8 mouse cellular contexts compared by ENCODE assay signal in the genomic region with DNA sequence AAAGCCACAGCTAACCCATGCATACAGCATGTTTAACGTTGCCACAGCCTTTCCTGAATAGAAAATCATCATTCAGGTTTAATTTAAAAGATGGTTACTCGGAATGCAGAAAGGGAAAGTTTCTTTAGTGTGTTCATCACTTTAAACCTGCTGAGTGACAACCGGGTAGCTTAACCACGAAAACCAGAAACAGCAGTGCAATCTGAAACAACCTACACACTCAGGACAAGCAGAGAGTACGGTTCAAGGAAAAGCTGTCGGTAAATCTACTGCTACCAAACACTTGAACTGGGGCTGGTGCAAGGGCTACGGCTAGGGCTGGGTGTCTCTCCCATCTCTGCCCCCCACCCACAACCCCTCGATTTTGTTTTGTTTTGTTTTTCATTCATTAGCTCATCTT. TPM values are rescaled to one million over a fixed set of nuclear protein-coding genes. Genes with fewer than 3 reads are reported as not detected.
DNase-seq lines count a peak whose midpoint lies in the region; ATAC-seq and TF ChIP-seq lines count a peak whose summit lies in the region.

No protein-coding gene starts in this region.

- H3K4me1 ChIP-seq in cerebellum, adult 2 months (ENCODE audit: control insufficient read depth, insufficient read depth, low read length): 0 out of 2 replicates have a peak, but pooled peaks cover 3% of the 10 kb centered on the region
- no peaks in the 10 kb centered on the region for H3K4me1 ChIP-seq in limb, embryonic 14.5 days (ENCODE audit: control insufficient read depth, insufficient read depth, low read length)
- H3K4me1 ChIP-seq in stomach, postnatal 0 days (replicated peaks; ENCODE audit: control insufficient read depth, insufficient read depth): 0 out of 2 replicates have a peak, but pooled peaks cover 4% of the 10 kb centered on the region

- TF ChIP-seq CTCF in cerebellum, adult 2 months (IDR thresholded peaks at IDR 0.05; ENCODE audit: borderline replicate concordance, insufficient read depth, low read depth, low read length): no peak
- no peak for TF ChIP-seq CTCF in stomach, postnatal 0 days (IDR thresholded peaks at IDR 0.05; ENCODE audit: low read depth)

- no peaks in the 10 kb centered on the region for H3K27me3 ChIP-seq in cerebellum, adult 2 months (ENCODE audit: control insufficient read depth, insufficient read depth, low read length)
- no peaks in the 10 kb centered on the region for H3K27me3 ChIP-seq in limb, embryonic 14.5 days (ENCODE audit: control insufficient read depth, insufficient read depth, low read length)
- no peaks in the 10 kb centered on the region for H3K27me3 ChIP-seq in stomach, postnatal 0 days (ENCODE audit: control insufficient read depth, insufficient read depth, low read length)

- H3K9me3 ChIP-seq in limb, embryonic 14.5 days (ENCODE audit: control insufficient read depth, low read length): no peaks in the 10 kb centered on the region
- no peaks in the 10 kb centered on the region for H3K9me3 ChIP-seq in stomach, postnatal 0 days (ENCODE audit: control insufficient read depth, low read length)

- peak overlapping the region; percentile 88 for H3K4me2 ChIP-seq in limb, embryonic 14.5 days (replicated peaks; ENCODE audit: low read depth, low read length, severe bottlenecking)
- peak overlapping the region; percentile 74 for H3K4me2 ChIP-seq in stomach, postnatal 0 days (replicated peaks; ENCODE audit: low read depth)

- H3K36me3 ChIP-seq in limb, embryonic 14.5 days (ENCODE audit: control insufficient read depth, insufficient read depth, low read length): no peaks in the 10 kb centered on the region
- H3K36me3 ChIP-seq in stomach, postnatal 0 days (ENCODE audit: control insufficient read depth, insufficient read depth, low read length): no peaks in the 10 kb centered on the region

- no peak overlapping the region for H3K9ac ChIP-seq in limb, embryonic 14.5 days (ENCODE audit: low read depth, low read length, severe bottlenecking)
- H3K9ac ChIP-seq in stomach, postnatal 0 days (ENCODE audit: low read length): peak overlapping the region; percentile 76; the same call in 1 of the 2 replicates

- peak overlapping the region; percentile 91 for H3K4me3 ChIP-seq in cerebellum, adult 2 months (replicated peaks; ENCODE audit: insufficient read depth, low read depth, low read length)
- peak overlapping the region; percentile 91 for H3K4me3 ChIP-seq in limb, embryonic 14.5 days (replicated peaks; ENCODE audit: low read length)
- peak overlapping the region; percentile 89 for H3K4me3 ChIP-seq in stomach, postnatal 0 days (ENCODE audit: low read depth, low read length)

- TF ChIP-seq EP300 in stomach, postnatal 0 days (optimal IDR thresholded peaks at IDR 0.05): no peak

- TF ChIP-seq POLR2A in cerebellum, adult 2 months (IDR thresholded peaks at IDR 0.05; ENCODE audit: borderline replicate concordance, insufficient read depth, low read length): no peak
- TF ChIP-seq POLR2A in limb, embryonic 14.5 days (IDR thresholded peaks at IDR 0.05; ENCODE audit: borderline replicate concordance, extremely low read depth, insufficient read depth, insufficient read length): no peak

- DNase-seq in cerebellum, adult 2 months: peak in 1 of 2 experiments; percentile 9
- no peak for DNase-seq in cerebellum, adult 11 months
- DNase-seq in right cerebral cortex, adult 18-20 months: peak; percentile 22
- no peak for DNase-seq in right cerebral cortex, postnatal 14 days
- DNase-seq in limb, embryonic 14.5 days (ENCODE audit: low spot score): no peak
- DNase-seq in stomach, postnatal 0 days (ENCODE audit: low spot score): no peak
- DNase-seq in layer of hippocampus, postnatal 14 days (ENCODE audit: low spot score in 2 of 2): no peak
- DNase-seq in frontal cortex, postnatal 25 days (ENCODE audit: low spot score in 2 of 2): no peak

- H3K27ac ChIP-seq in cerebellum, adult 2 months (ENCODE audit: insufficient read depth, low read length): no peak overlapping the region
- no peak overlapping the region for H3K27ac ChIP-seq in limb, embryonic 14.5 days (replicated peaks; ENCODE audit: low read depth, low read length)
- H3K27ac ChIP-seq in stomach, postnatal 0 days (replicated peaks): no peak overlapping the region

- WGBS in cerebellum, adult 2 months: 28% methylated on average over 8 of the region's 8 CpGs
- WGBS in limb, embryonic 14.5 days: 19% methylated on average over 8 of the region's 8 CpGs
- 29% methylated on average over 8 of the region's 8 CpGs for WGBS in stomach, postnatal 0 days

- no peak for ATAC-seq in limb, embryonic 14.5 days (ENCODE audit: low FRiP score, low read depth)
- no peak for ATAC-seq in stomach, postnatal 0 days (ENCODE audit: low FRiP score, low TSS enrichment)

RNA-seq across cellular contexts. Expression of gene Rasal2, which starts 1.5 kb away (rescaled TPM):
- 14.6 and 14.9 TPM in 2 replicates for polyA plus RNA-seq in cerebellum, adult 2 months (2012; rRNA removed)
- 5.2 and 5.4 TPM in 2 replicates for polyA plus RNA-seq in limb, embryonic 14.5 days (2012; rRNA removed)
- 10.2 and 11.5 TPM in 2 replicates for polyA plus RNA-seq in limb, embryonic 14.5 days (2014; fragmentation: Nextera tagmentation; extraction: Ambion mirVana)
- polyA plus RNA-seq in stomach, postnatal 0 days (2015; fragmentation: Nextera tagmentation; extraction: Ambion mirVana): 8.6 and 9.0 TPM in 2 replicates
- 10 to 100 TPM; 63.1 to 64.1 TPM for total RNA-seq in layer of hippocampus, postnatal 14 days (2021)

RNA-seq across cellular contexts. Expression of gene Cryzl2, which starts 47.4 kb away (rescaled TPM):
- 25.5 and 28.5 TPM in 2 replicates for polyA plus RNA-seq in cerebellum, adult 2 months (2012; rRNA removed)
- 11.8 and 12.9 TPM in 2 replicates for polyA plus RNA-seq in limb, embryonic 14.5 days (2012; rRNA removed)
- 8.7 and 11.2 TPM in 2 replicates for polyA plus RNA-seq in limb, embryonic 14.5 days (2014; fragmentation: Nextera tagmentation; extraction: Ambion mirVana)
- polyA plus RNA-seq in stomach, postnatal 0 days (2015; fragmentation: Nextera tagmentation; extraction: Ambion mirVana): 14.8 and 16.4 TPM in 2 replicates
- total RNA-seq in layer of hippocampus, postnatal 14 days (2021): 1 to 10 TPM; 3.9 to 4.2 TPM
